Mouse (Mus musculus) cerebellum, postnatal 4 days (tissue): Measurements from ENCODE around the gene Fchsd2.

ENCODE experiments used
- DNase-seq, 2 experiments: peaks; one replicate each; pipeline ENCODE4 v3.0.0; 2022; ENCODE audit warnings: low spot score in 2 of 2, mixed read lengths in 1 of 2

Gene Fchsd2

DNA sequence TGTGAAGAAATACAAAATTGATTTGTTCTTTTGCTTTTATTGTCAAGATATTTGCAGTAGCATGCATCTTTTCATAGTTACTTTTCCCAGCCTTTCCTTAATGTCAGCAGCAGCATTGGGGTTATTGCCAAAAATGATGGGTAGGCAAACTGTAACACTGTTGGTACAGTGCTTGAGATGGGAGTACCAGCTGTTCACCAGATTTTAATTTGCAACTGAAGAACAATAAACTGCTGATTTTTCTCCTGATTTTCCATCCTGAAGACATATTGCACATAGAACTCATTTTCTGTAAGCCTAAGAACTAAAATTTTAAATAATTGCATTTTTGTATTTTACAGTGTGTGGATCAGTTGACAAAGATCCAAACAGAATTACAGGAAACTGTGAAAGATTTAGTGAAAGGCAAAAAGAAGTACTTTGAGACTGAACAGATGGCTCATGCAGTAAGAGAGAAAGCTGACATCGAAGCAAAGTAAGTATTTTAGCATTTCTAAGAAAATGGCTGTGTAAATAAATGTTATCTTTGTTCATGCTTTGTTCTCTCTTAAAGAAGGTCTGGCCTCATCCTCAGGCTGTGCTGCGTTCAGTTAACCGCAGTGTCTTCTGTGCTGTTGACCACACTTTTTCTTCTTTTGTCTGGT, 98.8 kb downstream of the Fchsd2 start:
- DNase-seq: no peak

DNA sequence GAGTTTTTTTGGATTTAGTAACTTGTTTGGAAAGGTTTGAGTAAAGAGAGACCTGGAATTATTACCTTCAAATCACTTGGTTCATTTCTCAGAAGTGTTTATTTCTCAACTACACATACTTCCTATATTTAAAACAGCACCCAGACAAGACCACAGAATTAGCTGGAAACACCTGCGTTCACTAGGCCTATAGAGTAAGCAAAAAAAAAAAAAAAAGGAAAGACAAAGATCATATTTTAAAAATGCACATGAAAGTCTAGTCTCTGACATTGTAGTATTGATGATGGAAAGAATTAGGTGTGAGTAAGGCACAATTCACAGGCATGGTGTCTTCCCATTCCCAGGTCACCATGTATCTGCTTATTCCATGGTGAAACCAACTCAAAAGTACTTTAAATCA, 118.2 kb downstream of the Fchsd2 start:
- DNase-seq: no peak

DNA sequence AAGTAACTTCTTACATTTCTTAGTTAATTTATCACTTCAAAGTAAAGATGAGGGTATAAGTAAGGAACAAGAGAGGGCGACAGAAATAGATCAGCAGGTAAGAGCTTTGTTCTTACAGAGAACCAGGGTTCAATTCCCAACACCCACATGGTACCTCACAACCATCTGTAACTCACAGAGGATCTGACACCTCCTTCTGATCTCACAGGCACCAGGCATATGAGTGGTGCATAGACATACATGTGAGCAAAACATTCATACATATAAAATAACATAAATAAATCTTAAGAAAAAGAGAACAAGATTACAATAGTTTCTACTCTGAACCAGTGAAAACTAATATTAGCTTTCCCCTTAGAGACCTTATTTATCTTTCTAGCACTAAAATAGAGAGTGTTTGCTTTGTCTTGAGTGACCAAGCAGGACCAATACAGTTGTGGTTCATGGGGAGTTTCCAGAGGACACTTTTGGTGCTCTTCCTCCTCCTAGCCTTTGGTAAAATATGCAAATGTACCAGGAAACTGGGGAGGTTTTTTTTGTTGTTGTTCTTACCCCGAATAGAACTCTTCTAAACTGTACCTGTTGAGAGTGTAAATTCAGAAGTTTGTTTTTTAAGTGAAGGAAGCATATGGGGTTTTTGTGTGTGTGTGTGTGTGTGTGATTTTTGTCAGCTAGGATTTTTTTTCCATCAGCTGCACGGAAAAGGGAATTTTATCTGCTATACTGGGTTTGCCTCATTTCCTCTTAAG, 121.0 kb downstream of the Fchsd2 start:
- no peak for DNase-seq

DNA sequence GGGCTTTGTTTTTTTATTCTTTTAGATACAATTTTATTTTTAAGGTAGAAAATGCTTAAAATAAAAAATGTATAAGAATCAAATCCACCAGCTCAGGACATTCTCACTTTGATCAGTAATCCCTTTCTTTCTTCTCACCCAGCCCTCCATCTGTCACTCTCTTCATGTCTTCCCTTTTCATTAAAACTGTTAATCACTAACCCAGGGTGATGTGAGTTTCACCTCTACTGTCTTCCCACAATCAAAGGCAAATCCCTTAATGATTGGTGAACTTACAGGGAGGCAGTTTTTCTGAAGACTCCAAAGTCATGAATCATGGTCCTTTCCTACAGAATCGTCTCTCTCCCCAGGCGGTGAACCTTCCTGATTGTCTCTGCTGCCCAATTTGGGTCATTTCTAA, 124.1 kb downstream of the Fchsd2 start:
- no peak for DNase-seq

DNA sequence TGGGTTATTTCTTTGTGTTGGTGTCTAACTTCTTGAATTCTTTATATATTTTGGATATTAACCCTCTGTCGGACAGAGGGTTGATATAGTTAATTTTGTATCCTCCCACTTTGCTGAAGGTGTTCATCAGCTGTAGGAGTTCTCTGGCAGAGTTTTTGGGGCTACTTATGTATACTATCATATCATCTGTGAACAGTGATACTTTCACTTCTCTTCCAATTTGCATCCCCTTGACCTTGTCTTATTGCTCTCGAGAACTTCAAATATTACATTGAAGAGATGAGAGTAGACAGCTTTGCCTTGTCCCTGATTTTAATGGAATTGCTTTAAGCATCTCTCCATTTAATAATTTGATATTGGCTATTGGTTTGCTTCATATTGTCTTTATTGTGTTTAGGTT, 130.8 kb downstream of the Fchsd2 start:
- no peak for DNase-seq

DNA sequence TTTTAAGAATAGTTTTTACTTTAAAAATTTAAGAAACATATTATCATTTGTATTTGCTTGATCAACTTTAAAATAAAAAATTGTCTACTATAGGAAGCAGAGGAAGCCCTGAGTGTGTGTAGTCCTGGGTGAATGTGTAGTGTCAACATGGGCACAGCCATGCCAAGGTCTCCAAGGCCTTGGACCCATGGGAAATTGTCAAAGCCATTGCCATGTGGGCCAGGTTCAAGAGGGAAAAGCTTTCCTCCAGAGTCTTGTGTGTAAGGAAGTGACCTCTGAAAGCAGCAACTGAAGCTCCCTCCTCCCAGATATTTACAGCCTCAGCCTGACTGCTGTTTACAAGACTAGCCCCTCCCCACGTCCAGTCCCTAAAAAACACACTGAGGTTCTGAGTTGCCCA, 136.7 kb downstream of the Fchsd2 start:
- no peak for DNase-seq

DNA sequence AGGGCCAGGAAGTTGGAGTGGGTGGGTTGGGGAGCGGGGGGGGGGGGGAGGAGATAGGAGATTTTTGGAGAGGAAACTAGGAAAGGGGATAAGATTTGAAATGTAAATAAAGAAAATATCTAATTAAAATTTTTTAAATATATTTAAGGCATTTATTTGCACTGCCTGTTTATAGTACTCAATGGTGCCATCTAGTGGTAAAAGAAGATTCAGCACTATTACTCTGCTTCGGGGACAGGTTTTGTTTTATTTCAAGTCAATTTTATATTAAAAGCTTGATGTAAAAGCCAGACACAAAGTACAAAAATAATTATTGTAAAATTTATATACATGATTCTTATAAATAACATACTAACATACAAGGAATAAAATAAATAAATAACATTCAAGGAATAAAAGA, 138.8 kb downstream of the Fchsd2 start:
- DNase-seq: no peak

DNA sequence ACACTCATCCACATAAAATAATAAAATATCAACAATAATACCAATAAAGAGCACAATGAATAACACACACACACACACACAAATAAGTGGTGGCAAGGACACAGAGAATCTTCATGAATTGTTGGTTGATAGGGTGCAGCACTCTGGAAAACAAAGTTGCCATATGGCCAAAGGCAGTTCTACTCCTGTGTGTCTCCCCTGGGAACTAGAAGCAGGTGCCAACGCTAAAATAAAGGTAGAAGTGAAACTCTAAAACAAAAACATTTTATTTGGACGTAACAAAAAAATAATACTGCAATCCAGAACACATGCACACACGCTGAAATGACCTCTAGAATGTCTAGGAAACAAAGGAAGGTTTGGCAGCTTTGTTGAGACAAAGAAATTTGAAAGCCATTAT, 140.1 kb downstream of the Fchsd2 start:
- DNase-seq: no peak

DNA sequence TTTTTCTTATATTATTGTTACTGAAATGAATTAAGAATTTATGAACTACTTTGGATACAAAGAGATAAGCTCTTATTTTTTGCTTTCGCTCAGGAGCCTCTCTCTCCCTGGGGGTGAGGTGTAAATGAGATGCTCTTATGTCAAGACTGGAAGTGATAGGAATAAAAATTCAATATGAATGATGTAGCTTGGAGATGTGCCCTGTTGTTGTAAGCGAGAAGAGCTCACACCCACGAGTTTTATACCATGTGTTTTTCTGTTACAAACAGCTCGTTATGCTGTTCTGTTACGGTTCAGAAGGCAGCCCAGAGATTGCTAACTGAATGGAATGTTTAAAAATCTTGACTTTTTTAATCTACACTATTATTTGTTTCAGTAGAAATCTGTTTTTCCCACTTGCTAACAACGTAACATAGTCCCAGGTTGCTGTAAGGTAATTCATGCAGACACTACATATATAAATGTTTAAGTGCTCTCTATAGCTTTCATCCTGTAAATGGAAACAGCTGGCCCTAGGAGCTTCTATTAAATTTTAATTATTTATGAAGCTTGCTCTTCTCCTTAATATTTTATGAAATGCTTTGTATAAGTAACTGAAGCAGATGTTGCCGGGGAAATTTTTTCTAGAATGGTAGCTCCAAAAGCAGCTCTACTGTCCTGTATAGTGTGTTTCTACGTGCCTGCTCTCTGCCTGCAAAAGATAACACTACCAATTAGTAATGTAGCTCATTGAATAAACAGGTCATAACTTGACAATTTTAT, 144.2 kb downstream of the Fchsd2 start:
- no peak for DNase-seq

DNA sequence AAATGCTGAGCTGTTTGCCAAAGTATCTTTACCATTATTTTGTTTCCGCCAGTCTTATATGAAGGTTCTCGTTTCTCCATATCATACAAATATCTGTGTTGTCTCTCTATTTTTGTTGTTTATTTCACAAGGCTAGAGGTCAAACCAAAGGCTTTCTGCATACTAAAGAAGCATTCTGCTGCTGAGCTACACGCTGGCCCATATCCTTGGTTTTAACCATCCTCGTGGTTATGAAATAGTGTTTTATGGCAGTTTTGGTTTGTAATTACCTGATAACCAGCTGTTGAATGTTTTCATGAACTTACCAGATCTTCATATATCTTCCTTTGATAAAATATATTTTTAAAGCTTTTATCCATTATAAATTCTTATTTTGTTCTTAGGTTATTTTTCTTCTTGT, 156.1 kb downstream of the Fchsd2 start:
- DNase-seq: no peak

DNA sequence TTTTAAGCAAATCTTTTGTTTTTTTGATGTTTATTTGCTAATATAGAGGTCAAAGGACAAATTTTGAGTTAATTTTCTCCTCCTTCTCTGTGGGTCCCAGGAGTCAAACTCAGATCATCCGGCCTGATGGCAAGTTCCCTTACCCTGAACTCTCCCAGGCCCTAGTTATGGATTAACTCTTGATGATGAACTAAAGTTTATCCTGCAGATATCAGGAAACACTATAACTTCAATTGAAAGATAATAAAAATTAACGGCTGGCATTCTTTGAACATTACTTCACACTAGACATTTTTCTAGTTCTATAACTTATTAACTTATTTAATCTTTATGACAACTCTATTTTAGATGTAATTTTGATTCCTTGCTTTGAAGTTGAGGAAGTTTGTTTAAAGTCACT, 156.5 kb downstream of the Fchsd2 start:
- no peak for DNase-seq

DNA sequence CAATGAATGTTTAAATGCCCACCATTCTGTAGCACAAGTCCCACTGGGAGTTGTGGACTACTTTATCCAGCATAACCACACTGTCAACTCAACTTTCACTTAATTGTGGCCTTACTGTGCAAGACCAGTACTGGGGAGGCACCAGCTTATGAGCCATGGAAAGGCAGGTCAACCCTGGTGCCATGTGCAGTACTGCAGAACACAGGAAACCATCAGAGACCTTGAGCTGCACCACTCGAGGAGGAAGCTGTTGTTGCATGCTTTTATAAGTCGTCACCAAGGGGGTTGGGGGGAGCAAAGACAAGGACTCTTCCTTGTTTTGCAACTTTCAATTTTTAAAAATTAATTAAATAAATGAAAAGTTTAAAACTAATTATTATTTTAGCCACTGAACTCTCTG, 160.4 kb downstream of the Fchsd2 start:
- no peak for DNase-seq

DNA sequence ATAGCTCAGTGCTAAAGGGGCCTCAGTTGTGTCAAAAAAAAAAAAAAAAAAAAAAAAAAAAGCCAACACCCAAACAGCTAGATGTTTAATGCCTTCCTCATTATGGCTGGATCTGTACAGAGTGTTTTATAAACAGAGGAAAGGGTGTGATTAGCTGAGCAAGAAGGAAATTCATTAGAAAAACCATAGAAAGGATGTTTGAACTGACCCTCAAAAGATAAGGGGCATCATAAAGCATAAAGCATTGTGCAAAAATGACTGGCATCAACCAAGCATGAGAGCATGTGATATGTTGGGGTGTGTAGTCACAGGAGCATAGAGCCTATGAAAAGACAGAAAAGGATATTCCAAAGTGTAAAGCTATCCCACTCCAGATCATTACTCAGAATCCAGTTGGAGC, 165.8 kb downstream of the Fchsd2 start:
- no peak for DNase-seq

DNA sequence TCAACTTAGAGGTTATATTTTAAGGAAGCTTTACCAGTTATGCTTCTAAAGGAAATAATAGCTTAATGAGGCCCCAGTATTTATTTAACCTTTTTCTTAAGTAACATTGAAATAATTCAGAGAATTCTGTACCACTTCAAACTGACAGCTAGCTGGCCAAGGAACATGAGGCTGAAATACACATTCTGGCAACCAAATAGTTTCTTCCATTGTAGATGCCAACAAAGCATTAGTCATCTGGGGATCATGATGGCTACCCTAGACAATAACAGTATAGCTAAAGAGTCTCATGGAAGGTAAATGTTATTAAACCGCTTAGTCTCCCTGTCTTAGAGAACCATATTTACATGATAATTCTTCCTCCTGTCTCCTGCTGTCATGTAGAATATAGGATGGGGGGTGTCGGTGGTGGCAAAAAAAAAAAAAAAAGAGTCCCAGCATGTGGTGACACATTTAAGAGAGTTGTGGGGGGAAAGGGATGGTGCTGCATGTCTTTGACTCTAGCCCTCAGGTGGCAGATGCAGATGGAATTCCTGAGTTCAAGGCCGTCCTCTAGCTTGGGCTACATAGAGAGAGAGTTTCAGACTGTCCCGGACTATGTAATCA, 169.4 kb downstream of the Fchsd2 start:
- no peak for DNase-seq

DNA sequence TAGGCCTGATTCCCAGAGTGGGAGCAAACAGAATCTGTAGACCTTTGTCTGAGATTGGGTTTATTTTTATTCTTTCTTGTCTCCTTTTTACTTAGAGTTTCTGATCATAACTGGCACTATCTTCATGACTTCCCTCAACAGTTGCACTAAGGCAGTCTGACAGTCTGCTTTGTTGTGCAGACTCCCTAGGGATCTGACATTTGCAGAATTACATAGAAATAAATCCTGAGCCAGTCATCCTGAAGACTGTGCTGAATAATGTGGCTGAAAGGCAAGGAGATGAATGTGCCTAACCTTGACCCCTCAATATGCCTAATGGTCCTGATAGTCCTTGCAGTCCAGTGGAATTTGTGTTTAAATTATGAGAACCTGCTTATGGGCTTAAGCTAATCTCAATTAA, 170.8 kb downstream of the Fchsd2 start:
- DNase-seq: no peak

DNA sequence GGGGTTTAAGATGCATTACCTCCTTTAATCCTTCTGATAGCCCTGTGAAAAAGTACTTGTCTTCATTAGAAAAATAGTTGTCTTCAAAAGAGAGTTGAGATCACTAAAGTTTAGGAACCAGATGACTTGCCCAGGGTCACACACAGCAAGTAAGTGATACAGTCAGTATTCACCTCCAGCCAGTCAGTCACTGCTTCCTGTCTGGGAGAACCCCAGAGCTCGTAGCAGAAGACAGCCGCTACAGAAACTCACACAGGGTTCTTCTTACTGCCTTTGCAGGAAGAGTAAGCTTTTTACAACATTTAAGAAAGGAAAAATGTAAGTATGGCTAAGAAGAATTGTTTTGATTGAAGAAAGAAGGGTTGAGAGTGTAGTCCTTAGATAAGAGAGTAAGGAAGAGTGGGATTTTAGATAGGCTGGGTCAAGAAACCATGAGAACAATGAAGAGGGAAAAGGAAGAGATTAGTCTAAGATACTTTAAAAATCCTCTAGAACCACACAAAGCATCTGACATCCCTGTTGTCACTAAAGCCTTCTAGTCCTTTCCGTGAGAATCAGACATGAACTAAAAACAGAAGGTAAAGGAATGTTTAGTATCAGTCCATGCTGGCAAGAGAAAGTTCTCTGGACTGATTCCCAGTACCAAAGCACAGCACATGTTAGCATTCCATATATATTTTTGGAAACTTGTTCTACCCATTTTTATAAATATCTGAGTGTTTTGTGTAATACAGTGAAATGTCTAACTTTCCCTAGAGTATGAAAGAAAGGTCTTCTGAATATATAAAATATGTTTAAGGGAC, 175.0 kb downstream of the Fchsd2 start:
- DNase-seq: no peak

DNA sequence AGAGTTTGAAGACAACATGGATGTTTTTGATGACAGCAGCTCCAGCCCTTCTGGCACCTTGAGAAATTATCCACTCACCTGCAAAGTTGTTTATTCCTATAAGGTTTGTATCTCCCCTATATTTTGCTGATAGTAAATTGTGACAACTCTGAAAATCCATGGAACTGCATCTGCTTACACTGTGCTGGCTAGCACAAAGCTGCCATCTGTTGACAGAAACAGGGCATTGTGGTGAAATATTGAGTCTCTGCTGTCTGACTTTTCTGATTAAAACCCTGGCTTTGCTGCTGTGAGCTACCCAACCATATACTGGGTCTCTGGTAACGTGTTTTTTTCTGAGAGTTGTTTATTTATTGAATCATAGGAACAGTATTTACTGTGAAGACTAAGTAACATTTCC, 178.9 kb downstream of the Fchsd2 start:
- DNase-seq: no peak

DNA sequence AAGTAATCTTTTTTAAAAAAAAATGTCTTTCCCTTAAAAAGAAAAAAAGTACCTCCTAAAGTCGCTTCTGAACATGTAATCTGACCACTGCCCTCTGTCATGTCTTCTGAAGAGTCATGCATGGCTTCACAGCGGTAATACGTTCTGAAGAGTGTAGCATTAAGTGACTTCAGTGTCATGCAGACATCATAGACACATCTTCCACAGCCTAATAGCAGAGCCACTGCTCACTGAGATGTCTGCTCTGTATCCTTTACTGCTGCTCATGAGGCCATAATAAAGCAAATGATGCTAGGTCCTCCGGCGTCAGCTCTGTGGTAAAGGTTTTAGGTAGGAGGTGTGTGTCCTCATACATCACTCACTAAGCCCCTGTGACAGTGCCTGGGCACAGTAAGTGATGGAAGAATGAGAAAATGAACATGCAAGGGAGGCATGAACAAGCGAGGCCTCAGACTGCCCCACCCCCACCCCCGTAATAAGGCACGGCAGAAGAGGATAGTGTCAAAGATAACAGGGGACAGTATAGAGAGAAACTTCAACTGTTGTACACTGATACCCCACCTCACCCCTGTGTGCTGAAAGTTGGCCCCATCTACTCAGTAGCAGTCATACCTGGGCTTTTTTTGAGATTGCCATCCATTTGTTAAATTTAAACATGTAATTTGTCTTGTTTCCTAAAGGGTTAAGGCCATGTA, 179.9 kb downstream of the Fchsd2 start:
- no peak for DNase-seq

DNA sequence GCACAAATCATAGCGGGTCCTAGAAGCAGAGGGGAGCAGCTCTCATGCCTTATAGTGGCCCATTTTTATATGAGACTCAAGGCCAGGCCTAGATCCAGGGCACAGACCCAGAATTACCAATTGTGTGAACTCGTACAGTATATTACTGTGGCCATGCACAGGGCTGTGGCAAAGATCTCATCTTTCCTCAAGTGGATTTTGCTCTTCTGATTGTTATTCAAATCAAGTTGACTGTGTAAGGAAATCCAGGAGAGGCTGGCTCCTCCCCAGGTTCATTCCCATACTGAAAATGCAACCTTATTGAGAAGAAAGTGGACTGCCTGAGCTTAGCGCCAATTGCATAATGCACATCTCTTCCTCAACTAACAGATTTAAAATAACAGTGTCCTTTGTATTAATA, 190.1 kb downstream of the Fchsd2 start:
- DNase-seq: no peak

DNA sequence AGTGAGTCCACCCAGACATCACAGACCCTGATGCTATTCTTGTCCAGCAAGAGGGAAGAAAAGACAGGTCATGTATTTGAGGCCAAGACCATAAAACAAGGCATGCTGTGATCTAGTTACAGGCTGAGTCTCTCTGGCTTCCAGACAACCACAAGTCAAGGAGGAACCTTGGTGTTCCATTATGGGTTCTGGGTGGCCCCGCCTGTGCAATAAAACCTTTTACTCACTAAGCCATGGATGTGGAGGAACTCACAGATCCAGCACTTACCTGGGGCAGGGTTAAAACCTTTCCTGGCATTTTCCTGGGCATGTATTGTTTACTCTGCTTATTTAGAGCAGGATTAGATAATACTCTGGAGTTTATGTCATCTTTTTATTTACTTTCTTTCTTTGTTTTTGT, 191.8 kb downstream of the Fchsd2 start:
- no peak for DNase-seq

DNA sequence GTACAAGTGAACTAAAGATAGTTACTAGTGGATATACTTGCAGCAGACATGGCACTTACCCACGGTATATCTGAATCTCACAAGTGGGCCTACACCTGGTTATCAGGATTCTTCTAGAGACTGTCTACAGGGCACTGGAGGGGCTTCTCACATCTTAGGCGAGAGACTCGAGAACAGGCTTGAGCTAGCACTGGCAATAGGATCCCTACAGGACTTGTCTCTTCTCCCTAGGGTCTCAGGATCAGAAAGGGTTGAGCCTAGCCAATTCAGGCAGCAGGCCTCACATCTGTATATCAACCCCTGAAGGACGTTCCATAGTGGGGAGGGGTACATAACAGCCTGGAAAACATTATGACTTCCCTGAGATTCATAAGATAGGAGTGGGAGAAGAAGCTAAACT, 194.2 kb downstream of the Fchsd2 start:
- no peak for DNase-seq
